Mouse (Mus musculus): ENCODE measurements around the gene Disc1. TPM values are rescaled to one million over a fixed set of nuclear protein-coding genes. Genes with fewer than 3 reads are reported as not detected.

Gene Disc1
- polyA plus RNA-seq, 1 experiment = 2.1 TPM

DNA sequence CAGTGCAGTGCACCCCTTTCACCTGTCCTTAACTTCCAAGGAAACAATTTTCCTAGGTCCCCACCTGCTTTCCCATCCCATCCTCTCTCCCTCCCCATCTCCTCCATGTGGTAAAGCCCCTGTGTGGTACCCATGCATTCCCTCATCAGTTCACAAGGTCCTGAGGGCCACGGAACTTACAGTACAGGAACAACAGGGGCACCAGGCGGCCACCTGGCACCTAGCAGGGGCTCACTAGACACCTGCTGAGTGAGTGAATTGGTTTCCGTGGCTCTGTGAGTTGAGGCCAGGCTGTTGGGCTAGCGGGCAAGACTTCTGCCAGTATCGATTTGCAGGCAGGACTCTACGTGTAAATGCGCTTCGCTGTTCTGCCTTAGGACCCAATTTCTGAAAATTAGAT is 152.4 kb downstream of the Disc1 start:
- TF ChIP-seq CTCF (IDR thresholded peaks at IDR 0.05; ENCODE audit: borderline replicate concordance, extremely low read depth, insufficient read depth, insufficient read length) (no peak), POLR2A (IDR thresholded peaks at IDR 0.05; ENCODE audit: borderline replicate concordance, extremely low read depth, insufficient read depth, insufficient read length, poor library complexity, severe bottlenecking) (no peak)
- no peak for DNase-seq (ENCODE audit: low read depth)

DNA sequence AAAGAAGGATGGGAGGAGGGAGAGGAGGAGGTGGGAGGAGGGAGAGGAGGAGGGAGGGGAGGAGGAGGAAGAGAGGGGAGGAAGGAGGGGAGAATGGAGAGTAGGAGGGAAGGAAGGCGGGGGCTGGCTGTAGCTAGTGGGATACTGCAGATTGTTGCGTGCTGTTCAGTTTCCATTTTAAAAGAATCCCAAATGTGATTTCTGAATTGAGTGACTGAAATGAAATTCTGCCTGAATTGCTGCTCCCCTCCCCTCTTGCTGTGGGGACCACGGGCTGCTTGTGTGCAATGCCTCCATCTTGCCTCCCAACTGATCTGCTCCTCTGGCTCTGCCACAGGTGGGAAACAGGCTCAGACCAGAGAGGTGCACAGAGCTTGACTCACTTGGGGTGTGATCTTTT is 153.0 kb downstream of the Disc1 start:
- TF ChIP-seq POLR2A (IDR thresholded peaks at IDR 0.05; ENCODE audit: borderline replicate concordance, extremely low read depth, insufficient read depth, insufficient read length, poor library complexity, severe bottlenecking) = no peak
- no peak for TF ChIP-seq CTCF (IDR thresholded peaks at IDR 0.05; ENCODE audit: borderline replicate concordance, extremely low read depth, insufficient read depth, insufficient read length)
- DNase-seq (ENCODE audit: low read depth) = no peak

DNA sequence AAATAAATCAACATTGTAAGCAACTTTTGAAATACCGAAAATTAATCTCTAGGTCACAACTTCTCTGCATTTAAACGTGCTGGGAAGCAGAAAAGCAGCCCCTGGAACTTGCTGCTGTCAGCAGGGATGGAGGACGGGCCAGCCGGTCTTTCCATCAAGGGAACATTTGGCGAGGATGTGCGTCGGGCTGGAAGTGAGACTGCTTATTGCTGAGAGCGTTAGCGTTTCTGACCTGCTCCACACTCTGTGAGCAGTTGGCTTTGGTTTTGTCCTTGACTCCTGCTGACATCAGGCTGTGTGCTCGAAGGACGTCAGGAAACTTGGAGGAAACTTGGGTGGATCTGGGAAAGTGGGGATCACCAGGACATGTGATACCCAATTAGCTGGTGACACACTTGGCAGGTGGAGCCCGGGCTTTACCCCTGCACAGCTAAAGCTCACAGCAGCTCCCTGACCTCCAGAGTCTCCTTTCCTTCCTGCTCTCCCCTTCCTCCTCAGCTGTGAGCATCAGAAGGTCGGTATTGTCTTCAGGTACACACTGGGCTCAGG is 158.7 kb downstream of the Disc1 start:
- TF ChIP-seq POLR2A (IDR thresholded peaks at IDR 0.05; ENCODE audit: borderline replicate concordance, extremely low read depth, insufficient read depth, insufficient read length, poor library complexity, severe bottlenecking) (no peak), CTCF (IDR thresholded peaks at IDR 0.05; ENCODE audit: borderline replicate concordance, extremely low read depth, insufficient read depth, insufficient read length) (no peak)
- DNase-seq (ENCODE audit: low read depth) = no peak

DNA sequence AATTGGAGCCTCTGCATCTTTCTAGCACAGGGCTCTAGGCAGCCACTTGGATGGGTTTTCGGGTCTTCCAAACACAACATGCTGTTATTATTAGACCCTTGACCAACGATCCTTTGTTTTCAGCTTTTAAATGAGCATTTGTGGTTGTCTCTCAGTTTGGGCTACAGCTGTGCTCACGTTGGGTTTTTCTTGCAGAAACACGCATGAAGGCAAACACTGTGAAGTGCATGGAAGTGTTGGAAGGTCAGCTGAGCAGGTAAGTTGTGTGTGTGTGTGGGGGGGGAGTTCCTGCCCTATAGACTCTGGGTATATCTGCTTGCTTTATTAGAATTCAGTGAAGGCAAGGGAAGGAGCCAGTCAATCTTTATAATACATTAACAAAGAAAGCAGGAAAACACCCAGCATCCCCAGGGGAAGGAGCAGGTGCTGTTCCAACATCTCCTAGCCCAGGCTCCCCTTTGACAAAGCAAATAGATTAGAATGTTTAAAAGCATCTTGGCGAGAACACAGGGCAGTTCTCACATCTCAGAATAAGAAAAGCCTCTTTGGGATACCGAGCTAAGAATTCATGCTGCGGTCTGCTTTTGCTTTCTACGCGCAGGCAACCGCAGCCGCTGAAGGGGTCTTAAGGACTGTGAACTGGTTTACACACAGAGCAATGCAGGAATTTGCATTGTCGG is 164.0 kb downstream of the Disc1 start:
- DNase-seq (ENCODE audit: low read depth) = peak; percentile 93
- TF ChIP-seq CTCF (IDR thresholded peaks at IDR 0.05; ENCODE audit: borderline replicate concordance, extremely low read depth, insufficient read depth, insufficient read length) = no peak
- TF ChIP-seq POLR2A (IDR thresholded peaks at IDR 0.05; ENCODE audit: borderline replicate concordance, extremely low read depth, insufficient read depth, insufficient read length, poor library complexity, severe bottlenecking) = no peak

DNA sequence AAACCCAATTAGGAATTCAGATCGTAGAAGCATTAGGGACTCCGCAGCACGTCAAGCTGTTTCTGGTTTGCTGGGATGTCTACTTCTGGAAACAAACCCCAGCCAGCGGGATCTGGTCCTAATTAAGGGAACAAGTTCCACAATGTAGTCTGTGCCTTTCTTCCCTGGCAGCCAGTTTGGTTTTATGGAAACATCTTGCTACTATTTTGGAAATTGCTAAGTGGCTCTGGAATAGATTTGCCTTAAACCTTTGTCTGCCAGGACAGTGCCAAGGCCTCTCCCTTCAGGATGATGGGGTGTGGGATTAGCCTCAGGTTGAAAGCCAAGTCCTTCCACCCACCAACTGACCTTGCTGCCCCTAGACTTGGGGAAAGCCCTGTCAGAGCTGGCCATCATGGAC is 164.7 kb downstream of the Disc1 start:
- TF ChIP-seq POLR2A (IDR thresholded peaks at IDR 0.05; ENCODE audit: borderline replicate concordance, extremely low read depth, insufficient read depth, insufficient read length, poor library complexity, severe bottlenecking) = no peak
- TF ChIP-seq CTCF (IDR thresholded peaks at IDR 0.05; ENCODE audit: borderline replicate concordance, extremely low read depth, insufficient read depth, insufficient read length) = no peak
- peak; percentile 94 for DNase-seq (ENCODE audit: low read depth)

DNA sequence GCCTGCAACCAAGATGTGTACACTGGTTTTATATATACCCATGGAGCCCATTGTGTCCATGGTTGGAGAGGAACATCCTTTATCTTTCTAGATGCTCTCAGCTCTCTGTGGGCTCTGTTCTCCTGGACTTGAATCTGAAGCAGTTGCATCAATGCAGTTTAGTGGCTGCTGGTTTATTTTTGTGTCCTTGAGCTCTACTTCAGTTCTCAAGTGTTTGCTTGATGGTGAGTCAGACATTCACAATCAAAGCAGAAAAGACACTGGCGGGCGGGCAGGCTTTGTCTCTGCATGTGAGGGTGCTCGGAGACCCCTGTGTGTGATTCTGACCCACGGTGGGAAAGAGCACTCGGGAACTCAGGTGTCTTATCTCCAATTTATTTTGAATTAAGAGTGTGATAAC is 166.6 kb downstream of the Disc1 start:
- DNase-seq (ENCODE audit: low read depth) = no peak
- TF ChIP-seq POLR2A (IDR thresholded peaks at IDR 0.05; ENCODE audit: borderline replicate concordance, extremely low read depth, insufficient read depth, insufficient read length, poor library complexity, severe bottlenecking) = no peak
- TF ChIP-seq CTCF (IDR thresholded peaks at IDR 0.05; ENCODE audit: borderline replicate concordance, extremely low read depth, insufficient read depth, insufficient read length) = no peak

DNA sequence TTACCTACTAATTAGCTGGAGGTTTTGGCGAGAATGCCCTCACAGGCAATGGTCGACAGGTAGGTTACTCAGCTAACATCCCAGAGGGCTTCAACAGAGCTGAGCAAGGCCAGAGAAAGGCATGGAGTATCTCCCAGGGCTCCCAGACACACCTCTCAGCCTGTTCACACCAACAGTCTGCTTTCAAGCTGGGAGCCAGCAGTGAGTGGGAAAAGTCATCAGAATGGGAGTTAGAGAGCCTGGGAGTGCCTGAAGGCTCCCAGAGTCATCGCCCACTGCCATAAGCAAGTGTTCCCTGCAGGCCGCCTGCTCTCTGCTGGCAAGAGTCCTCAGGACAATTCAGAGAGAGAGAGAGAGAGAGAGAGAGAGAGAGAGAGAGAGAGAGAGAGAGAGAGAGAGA is 167.1 kb downstream of the Disc1 start:
- no peak for DNase-seq (ENCODE audit: low read depth)
- no peak for TF ChIP-seq CTCF (IDR thresholded peaks at IDR 0.05; ENCODE audit: borderline replicate concordance, extremely low read depth, insufficient read depth, insufficient read length)
- no peak for TF ChIP-seq POLR2A (IDR thresholded peaks at IDR 0.05; ENCODE audit: borderline replicate concordance, extremely low read depth, insufficient read depth, insufficient read length, poor library complexity, severe bottlenecking)

DNA sequence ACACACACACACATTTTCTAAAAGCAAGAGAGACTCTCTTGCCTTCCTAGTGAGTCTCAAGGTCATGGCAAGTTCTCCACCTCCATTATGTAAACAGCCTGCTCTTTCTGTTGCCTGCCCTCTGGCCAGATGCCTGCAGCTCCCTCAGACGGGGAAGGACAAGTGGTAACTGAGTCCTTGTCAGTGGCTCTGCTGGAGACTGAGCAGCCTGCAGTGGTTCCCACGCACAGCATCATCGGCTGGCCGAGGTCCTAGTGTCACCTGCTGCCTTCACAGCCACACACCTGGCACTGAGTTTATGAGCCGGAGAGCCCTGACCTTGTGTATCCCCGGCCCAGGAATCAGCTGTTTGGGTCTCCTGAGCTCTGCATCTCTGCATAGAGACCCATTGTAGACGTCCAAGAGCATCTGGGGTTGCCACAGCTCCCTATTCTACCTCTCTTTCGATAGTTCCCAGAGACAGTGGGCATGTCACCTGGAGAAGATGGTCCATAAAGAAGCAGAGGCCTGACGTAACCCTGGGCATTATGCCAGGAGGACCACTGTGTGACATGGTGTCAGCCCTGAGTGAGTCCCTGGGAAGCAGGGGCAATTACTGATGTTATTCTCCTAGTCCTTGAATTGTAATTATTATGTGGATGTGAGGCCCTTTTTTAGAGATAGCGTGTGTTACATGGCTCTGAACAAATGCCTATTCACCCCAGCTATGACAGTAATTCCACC is 169.2 kb downstream of the Disc1 start:
- DNase-seq (ENCODE audit: low read depth) = no peak
- TF ChIP-seq CTCF (IDR thresholded peaks at IDR 0.05; ENCODE audit: borderline replicate concordance, extremely low read depth, insufficient read depth, insufficient read length) (no peak), POLR2A (IDR thresholded peaks at IDR 0.05; ENCODE audit: borderline replicate concordance, extremely low read depth, insufficient read depth, insufficient read length, poor library complexity, severe bottlenecking) (no peak)

DNA sequence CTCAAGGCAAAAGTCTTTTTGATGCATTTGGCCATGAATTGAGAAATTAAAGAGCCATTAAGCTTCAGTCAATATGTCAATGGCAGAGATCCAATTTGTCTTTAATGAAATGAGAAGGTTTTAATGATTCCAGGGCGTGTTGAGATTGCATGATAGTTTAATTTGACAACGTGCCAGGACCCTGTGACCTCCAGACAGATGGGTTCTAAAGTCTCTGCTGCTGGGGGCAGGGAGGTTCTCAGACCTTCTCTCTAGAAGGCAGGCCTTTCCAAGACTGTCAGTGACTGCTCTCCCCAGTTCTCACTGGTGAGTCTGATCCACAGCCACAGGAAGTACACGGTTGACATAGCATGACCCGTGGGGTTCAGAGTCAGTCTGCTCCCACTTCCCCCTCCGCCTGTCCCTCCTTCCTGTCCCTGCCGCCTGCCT is 170.3 kb downstream of the Disc1 start:
- no peak for TF ChIP-seq CTCF (IDR thresholded peaks at IDR 0.05; ENCODE audit: borderline replicate concordance, extremely low read depth, insufficient read depth, insufficient read length)
- no peak for TF ChIP-seq POLR2A (IDR thresholded peaks at IDR 0.05; ENCODE audit: borderline replicate concordance, extremely low read depth, insufficient read depth, insufficient read length, poor library complexity, severe bottlenecking)
- DNase-seq (ENCODE audit: low read depth) = no peak

DNA sequence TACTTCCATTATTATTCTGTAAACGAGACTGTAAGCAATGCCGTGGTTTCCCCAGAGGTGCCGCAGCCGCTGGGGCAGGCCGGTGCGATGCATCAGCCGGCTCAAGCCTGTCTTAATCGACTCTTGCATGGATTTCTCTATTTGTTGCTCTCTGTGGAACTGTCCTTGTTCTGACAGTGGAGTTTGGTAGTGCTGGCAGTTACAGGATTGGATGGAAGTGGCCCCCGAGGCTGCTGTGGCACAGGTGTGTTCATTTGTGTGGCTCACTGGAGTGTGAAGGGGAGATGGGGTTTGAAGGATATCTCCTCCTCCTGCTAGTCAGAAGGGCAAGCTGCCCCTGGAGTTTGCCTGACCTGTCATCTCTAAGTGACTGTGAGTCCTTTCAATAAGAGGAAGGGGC is 171.3 kb downstream of the Disc1 start:
- TF ChIP-seq CTCF (IDR thresholded peaks at IDR 0.05; ENCODE audit: borderline replicate concordance, extremely low read depth, insufficient read depth, insufficient read length) (no peak), POLR2A (IDR thresholded peaks at IDR 0.05; ENCODE audit: borderline replicate concordance, extremely low read depth, insufficient read depth, insufficient read length, poor library complexity, severe bottlenecking) (no peak)
- DNase-seq (ENCODE audit: low read depth) = no peak

DNA sequence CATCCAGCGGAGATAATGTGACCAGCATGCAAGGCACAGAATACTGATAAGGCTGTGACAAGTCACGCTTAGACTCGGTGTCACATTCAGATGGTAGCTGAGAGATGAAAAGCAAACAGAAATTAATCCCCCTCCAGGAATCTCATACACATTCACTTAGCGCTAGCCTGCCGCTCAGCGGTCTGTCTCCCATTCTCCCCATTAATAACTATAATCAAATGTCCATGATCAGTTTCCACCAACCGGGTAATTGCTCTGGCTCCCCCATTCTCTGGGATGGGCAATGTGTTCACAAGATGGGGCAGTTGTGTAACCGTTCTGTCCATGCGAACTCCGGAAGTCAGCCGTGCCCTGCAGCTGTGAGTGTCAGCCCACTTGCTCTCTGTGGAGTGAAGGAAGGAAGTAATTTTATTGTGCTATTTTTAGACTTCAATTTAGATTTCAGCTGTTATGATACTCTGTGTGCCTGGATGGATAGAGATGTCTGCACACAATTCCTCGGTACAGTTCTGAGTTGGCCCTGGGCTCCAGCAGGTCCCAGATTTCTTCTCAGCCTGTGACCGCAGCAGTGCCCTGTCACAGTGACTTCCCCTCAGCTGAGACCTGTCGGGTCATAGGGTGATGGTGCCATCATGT is 173.1 kb downstream of the Disc1 start:
- TF ChIP-seq POLR2A (IDR thresholded peaks at IDR 0.05; ENCODE audit: borderline replicate concordance, extremely low read depth, insufficient read depth, insufficient read length, poor library complexity, severe bottlenecking) = no peak
- TF ChIP-seq CTCF (IDR thresholded peaks at IDR 0.05; ENCODE audit: borderline replicate concordance, extremely low read depth, insufficient read depth, insufficient read length) = no peak
- peak; percentile 83 for DNase-seq (ENCODE audit: low read depth)
